Mouse (Mus musculus) heart, embryonic 11.5 days (tissue): Measurements from ENCODE around the gene St8sia6. TPM values are rescaled to one million over a fixed set of nuclear protein-coding genes. Genes with fewer than 3 reads are reported as not detected.

ENCODE experiments used
- ATAC-seq: fragments of 200-750 bp; cut with Nextera tagmentation; replicated peaks from 2 replicates; pipeline ENCODE4 v1.8.0; 2017; ENCODE audit warnings: moderate library complexity; ENCODE audit not compliant: insufficient number of reproducible peaks, low FRiP score, low TSS enrichment
- H3K27ac ChIP-seq: fragments of 300-500 bp; sonication (generic); 2 replicates; pipeline ENCODE4 v1.5.1; 2014; ENCODE audit warnings: mild to moderate bottlenecking, low read depth, low read length
- H3K27me3 ChIP-seq: fragments of 300-500 bp; sonication (generic); 2 replicates; pipeline ENCODE4 v1.6.1; 2014; ENCODE audit warnings: mild to moderate bottlenecking, low read length, mixed read lengths; ENCODE audit not compliant: control insufficient read depth, insufficient read depth
- H3K36me3 ChIP-seq: fragments of 300-500 bp; sonication (generic); 2 replicates; pipeline ENCODE4 v1.6.1; 2014; ENCODE audit warnings: mild to moderate bottlenecking, low read length, moderate library complexity, mixed read lengths; ENCODE audit not compliant: control insufficient read depth, insufficient read depth
- H3K4me1 ChIP-seq: fragments of 300-500 bp; sonication (generic); 2 replicates; pipeline ENCODE4 v1.6.1; 2014; ENCODE audit warnings: low read length; ENCODE audit not compliant: control insufficient read depth, insufficient read depth
- H3K4me2 ChIP-seq: fragments of 300-500 bp; sonication (generic); 2 replicates; pipeline ENCODE4 v1.6.1; 2014; ENCODE audit warnings: mild to moderate bottlenecking, moderate library complexity
- H3K4me3 ChIP-seq: fragments of 300-500 bp; sonication (generic); 2 replicates; pipeline ENCODE4 v1.5.1; 2014; ENCODE audit warnings: low read depth, low read length
- H3K9ac ChIP-seq: fragments of 300-500 bp; sonication (generic); 2 replicates; pipeline ENCODE4 v1.6.1; 2014; ENCODE audit warnings: mild to moderate bottlenecking, low read depth, low read length, moderate library complexity
- H3K9me3 ChIP-seq: fragments of 300-500 bp; sonication (generic); replicated peaks from 2 replicates; pipeline ENCODE4 v1.6.1; 2016; ENCODE audit warnings: low read length; ENCODE audit not compliant: control insufficient read depth
- WGBS: fragments of 180-500 bp; shearing (Covaris S2); extraction: QIAGEN DNeasy Blood & Tissue Kit; methylation state at CpG from one replicate; pipeline ENCODE4 v1.1.7; 2014; ENCODE audit not compliant: insufficient replicate concordance; 5-methylcytosine and 5-hydroxymethylcytosine counted together
- polyA plus RNA-seq: library from polyadenylated mRNA; unstranded; fragments of >200 nt; fragmentation: Nextera tagmentation; extraction: Ambion mirVana; gene quantifications from 2 replicates; pipeline ENCODE4 v1.2.1, GENCODE M21; 2014

Gene St8sia6
- polyA plus RNA-seq, 1 experiment from 2014 or later, result 0.20 TPM

GRCm38 (mm10) chr2:13750777-13751176 lies 43.1 kb downstream of the St8sia6 start:
- 61% methylated on average over 1 of the region's 1 CpGs for WGBS
- Histone ChIP-seq H3K36me3 (no peaks in the 10 kb centered on the region), H3K9ac (no peak overlapping the region), H3K4me3 (no peak overlapping the region), H3K4me2 (no peak overlapping the region), H3K27me3 (no peaks in the 10 kb centered on the region), H3K4me1 (no peaks in the 10 kb centered on the region), H3K27ac (no peak overlapping the region), H3K9me3 (no peaks in the 10 kb centered on the region)
- ATAC-seq, result no peak

GRCm38 (mm10) chr2:13750089-13750488 lies 43.8 kb downstream of the St8sia6 start:
- H3K4me1 ChIP-seq, result no peaks in the 10 kb centered on the region
- no peak for ATAC-seq
- H3K9ac ChIP-seq, result no peak overlapping the region
- H3K4me3 ChIP-seq, result no peak overlapping the region
- H3K9me3 ChIP-seq, result no peaks in the 10 kb centered on the region
- no peaks in the 10 kb centered on the region for H3K27me3 ChIP-seq
- 58% methylated on average over 1 of the region's 1 CpGs for WGBS
- no peak overlapping the region for H3K27ac ChIP-seq
- H3K4me2 ChIP-seq, result no peak overlapping the region
- H3K36me3 ChIP-seq, result no peaks in the 10 kb centered on the region

GRCm38 (mm10) chr2:13749176-13749575 lies 44.7 kb downstream of the St8sia6 start:
- H3K4me3 ChIP-seq, result no peak overlapping the region
- H3K4me1 ChIP-seq, result no peaks in the 10 kb centered on the region
- ATAC-seq, result no peak
- no peak overlapping the region for H3K4me2 ChIP-seq
- H3K27me3 ChIP-seq, result no peaks in the 10 kb centered on the region
- H3K27ac ChIP-seq, result no peak overlapping the region
- H3K9ac ChIP-seq, result no peak overlapping the region
- no peaks in the 10 kb centered on the region for H3K36me3 ChIP-seq
- H3K9me3 ChIP-seq, result no peaks in the 10 kb centered on the region
- 86% methylated on average over 1 of the region's 1 CpGs for WGBS

- 78% methylated on average over 1 of the region's 1 CpGs for WGBS
- Histone ChIP-seq H3K9ac (no peak overlapping the region), H3K36me3 (no peaks in the 10 kb centered on the region), H3K4me1 (no peaks in the 10 kb centered on the region), H3K27ac (no peak overlapping the region), H3K27me3 (no peaks in the 10 kb centered on the region), H3K4me3 (no peak overlapping the region), H3K9me3 (no peaks in the 10 kb centered on the region), H3K4me2 (no peak overlapping the region)
- no peak for ATAC-seq
These were observed 46.3 kb downstream of the St8sia6 start for GRCm38 (mm10) chr2:13747576-13747975.

GRCm38 (mm10) chr2:13746023-13746422 lies 47.8 kb downstream of the St8sia6 start:
- no peak overlapping the region for H3K9ac ChIP-seq
- no peaks in the 10 kb centered on the region for H3K36me3 ChIP-seq
- no peak overlapping the region for H3K4me2 ChIP-seq
- no peaks in the 10 kb centered on the region for H3K27me3 ChIP-seq
- H3K4me1 ChIP-seq, result no peaks in the 10 kb centered on the region
- H3K27ac ChIP-seq, result no peak overlapping the region
- 67% methylated on average over 1 of the region's 1 CpGs for WGBS
- ATAC-seq, result no peak
- H3K9me3 ChIP-seq, result no peaks in the 10 kb centered on the region
- H3K4me3 ChIP-seq, result no peak overlapping the region

DNA sequence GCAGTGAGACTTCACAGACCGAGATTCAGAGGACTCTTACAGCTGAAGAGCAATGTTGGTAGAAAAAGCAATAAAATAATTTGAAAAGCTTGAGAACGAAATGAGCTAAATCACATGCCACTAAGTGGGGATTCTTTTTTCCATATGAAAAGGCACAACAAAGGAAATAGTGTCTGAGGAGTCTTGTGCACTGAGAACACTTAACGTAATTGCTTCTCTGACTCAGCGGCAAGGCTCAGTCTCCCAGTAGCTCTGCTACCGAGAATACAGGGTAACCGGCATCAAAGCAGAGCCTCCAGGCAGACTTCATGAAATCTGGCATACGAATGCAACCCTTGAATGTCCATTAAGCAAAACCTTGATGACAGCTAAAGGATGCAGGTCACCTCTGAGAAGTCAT lies 55.2 kb downstream of the St8sia6 start:
- no peak overlapping the region for H3K4me3 ChIP-seq
- H3K27me3 ChIP-seq, result no peaks in the 10 kb centered on the region
- H3K4me1 ChIP-seq, result no peaks in the 10 kb centered on the region
- no peaks in the 10 kb centered on the region for H3K36me3 ChIP-seq
- no peak overlapping the region for H3K4me2 ChIP-seq
- no peak overlapping the region for H3K27ac ChIP-seq
- no peak overlapping the region for H3K9ac ChIP-seq
- 69% methylated on average over 7 of the region's 7 CpGs for WGBS
- no peaks in the 10 kb centered on the region for H3K9me3 ChIP-seq
- ATAC-seq, result no peak

DNA sequence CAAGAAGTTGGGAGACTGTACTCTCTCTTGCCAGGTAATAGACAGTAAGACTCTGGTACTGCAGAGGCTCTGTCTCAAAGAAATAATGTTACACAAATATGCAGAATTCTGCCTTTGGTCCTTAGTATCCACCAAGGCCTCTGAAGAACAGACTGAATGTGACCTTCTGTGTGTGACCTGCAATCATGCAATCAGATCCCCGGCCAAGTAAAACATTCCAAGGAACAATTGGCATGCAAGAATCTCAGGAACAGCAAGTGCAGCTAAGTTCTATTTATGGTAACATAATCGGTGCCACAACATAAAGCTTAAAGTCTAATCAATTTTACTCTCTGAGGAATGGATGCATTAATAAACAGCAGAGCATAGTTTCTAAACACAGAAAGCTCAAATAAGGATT lies 66.0 kb downstream of the St8sia6 start:
- H3K9ac ChIP-seq, result no peak overlapping the region
- WGBS, result 40% methylated on average over 2 of the region's 2 CpGs
- H3K9me3 ChIP-seq, result no peaks in the 10 kb centered on the region
- H3K27ac ChIP-seq, result no peak overlapping the region
- H3K27me3 ChIP-seq, result no peaks in the 10 kb centered on the region
- H3K36me3 ChIP-seq, result no peaks in the 10 kb centered on the region
- H3K4me3 ChIP-seq, result no peak overlapping the region
- no peaks in the 10 kb centered on the region for H3K4me1 ChIP-seq
- H3K4me2 ChIP-seq, result no peak overlapping the region
- ATAC-seq, result no peak

- Histone ChIP-seq H3K4me1 (no peaks in the 10 kb centered on the region), H3K9me3 (no peaks in the 10 kb centered on the region), H3K27ac (no peak overlapping the region), H3K4me3 (no peak overlapping the region), H3K9ac (no peak overlapping the region), H3K4me2 (no peak overlapping the region), H3K27me3 (no peaks in the 10 kb centered on the region), H3K36me3 (no peaks in the 10 kb centered on the region)
- ATAC-seq, result no peak
- WGBS, result 76% methylated on average over 3 of the region's 3 CpGs
These were observed 68.3 kb downstream of the St8sia6 start for GRCm38 (mm10) chr2:13725592-13725991.

DNA sequence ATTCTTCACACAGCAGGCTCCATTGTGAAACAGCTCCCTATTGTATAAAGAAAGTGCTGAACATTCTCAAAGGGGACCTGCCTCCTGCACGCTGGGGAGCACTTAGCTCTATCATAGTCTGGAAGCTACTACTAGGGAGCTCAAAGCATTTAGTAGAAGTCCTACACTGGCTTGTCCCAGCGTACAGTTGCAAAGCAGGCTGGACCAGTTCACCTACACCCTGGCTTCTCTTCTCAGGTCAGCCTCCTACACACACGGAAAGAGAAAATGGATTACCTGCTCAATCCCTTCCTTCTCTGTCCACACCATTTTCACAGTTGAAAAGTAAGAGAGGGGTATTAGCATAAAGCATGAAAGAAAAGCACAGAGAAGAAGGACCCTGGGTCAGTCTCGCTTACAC lies 71.6 kb downstream of the St8sia6 start:
- ATAC-seq, result no peak

More for the DNA sequence above, 71.6 kb downstream of the St8sia6 start:
- Histone ChIP-seq H3K36me3 (no peaks in the 10 kb centered on the region), H3K4me3 (no peak overlapping the region), H3K4me2 (no peak overlapping the region), H3K4me1 (no peaks in the 10 kb centered on the region), H3K27ac (no peak overlapping the region), H3K27me3 (no peaks in the 10 kb centered on the region), H3K9me3 (no peaks in the 10 kb centered on the region), H3K9ac (no peak overlapping the region)
- 79% methylated on average over 4 of the region's 4 CpGs for WGBS
